Mouse (Mus musculus) macrophage (primary cell): Measurements from ENCODE around the gene Chmp3. TPM values are rescaled to one million over a fixed set of nuclear protein-coding genes. Genes with fewer than 3 reads are reported as not detected.
A peak's percentile ranks its signal among the peaks of the same experiment; 100 is the strongest.

ENCODE experiments used
- H3K27ac ChIP-seq: fragments of 350-480 bp; formaldehyde crosslinking; 2 replicates; pipeline ENCODE4 v1.9.0; 2021
- H3K36me3 ChIP-seq: fragments of 350-480 bp; formaldehyde crosslinking; 2 replicates; pipeline ENCODE4 v1.9.0; 2021; ENCODE audit errors: inconsistent target
- H3K4me3 ChIP-seq: fragments of 350-480 bp; formaldehyde crosslinking; 2 replicates; pipeline ENCODE4 v1.9.0; 2021; ENCODE audit errors: inconsistent target
- H3K79me2 ChIP-seq: fragments of 350-480 bp; formaldehyde crosslinking; 2 replicates; pipeline ENCODE4 v1.9.0; 2021; ENCODE audit errors: inconsistent target
- WGBS: methylation state at CpG from one replicate; pipeline ENCODE4 v1.1.7; 2026; ENCODE audit warnings: inconsistent platforms; ENCODE audit not compliant: missing documents; 5-methylcytosine and 5-hydroxymethylcytosine counted together
- polyA plus RNA-seq: library from polyadenylated mRNA; stranded (reverse); fragments of 250-400 nt; gene quantifications from 3 replicates; pipeline ENCODE4 v1.2.4, GENCODE M21; 2018; ENCODE audit warnings: inconsistent platforms

The Chmp3 gene
- polyA plus RNA-seq, 1 experiment from 2014 or later: 245 TPM

GRCm38 (mm10) chr6:71627325-71627724 is 83.7 kb downstream of the Chmp3 start:
- Histone ChIP-seq H3K79me2 (peaks cover 53% of the 10 kb centered on the region), H3K27ac (no peak overlapping the region), H3K4me3 (no peak overlapping the region), H3K36me3 (peaks cover 39% of the 10 kb centered on the region)

GRCm38 (mm10) chr6:71631196-71631595 is 87.6 kb downstream of the Chmp3 start:
- 27% methylated on average over 2 of the region's 2 CpGs for WGBS
- H3K36me3 ChIP-seq: peaks cover 11% of the 10 kb centered on the region; the same call in 1 of the 2 replicates
- no peak overlapping the region for H3K27ac ChIP-seq
- peak overlapping the region; percentile 78 for H3K4me3 ChIP-seq
- peaks cover 53% of the 10 kb centered on the region for H3K79me2 ChIP-seq

DNA sequence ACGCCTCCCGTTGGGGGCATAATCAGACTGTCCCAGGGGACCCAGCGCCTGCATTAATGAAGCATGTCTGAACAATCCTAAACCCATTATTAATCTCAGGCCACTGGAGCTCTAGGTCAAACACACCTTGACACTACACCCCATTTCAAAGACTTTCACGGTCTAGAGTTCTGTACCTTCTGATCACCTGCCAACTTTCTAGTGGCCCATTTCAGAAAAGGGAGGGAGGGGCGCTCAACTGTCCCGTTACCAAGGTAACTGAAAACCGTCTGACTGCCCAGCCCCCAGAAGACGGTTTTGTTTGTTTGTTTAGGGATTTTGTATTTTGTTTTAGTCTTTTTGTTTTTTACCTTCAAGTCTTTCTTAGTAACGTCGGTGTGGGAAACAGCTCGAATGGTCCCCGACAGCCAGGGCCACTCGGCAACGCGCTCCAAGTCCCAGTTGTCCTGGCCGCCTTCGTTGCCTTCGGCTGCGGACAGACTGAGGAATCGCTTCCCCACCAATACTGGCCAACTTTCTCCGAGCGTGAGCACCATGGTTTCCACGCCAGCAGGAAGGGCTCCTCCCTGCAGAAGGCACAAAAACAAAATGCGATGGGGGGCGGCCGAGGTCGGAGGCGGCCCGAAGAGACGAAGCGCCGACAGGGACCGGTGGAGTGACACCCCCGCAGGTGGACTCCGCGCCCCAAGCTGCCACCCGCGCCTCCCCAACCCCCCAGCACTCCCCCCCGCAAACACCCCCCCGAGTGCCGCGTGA is 88.3 kb downstream of the Chmp3 start:
- peaks cover 47% of the 10 kb centered on the region for H3K79me2 ChIP-seq
- 8% methylated on average over 35 of the region's 42 CpGs for WGBS
- peak overlapping the region; percentile 78 for H3K4me3 ChIP-seq

More for the DNA sequence above, 88.3 kb downstream of the Chmp3 start:
- Histone ChIP-seq H3K36me3 (peaks cover 11% of the 10 kb centered on the region; the same call in 1 of the 2 replicates), H3K27ac (peak overlapping the region; percentile 59)

Other genes with a start within 250 kb of the Chmp3 start
- not detected in 3 replicates for gene Smyd1, start 221.6 kb upstream of the Chmp3 start, polyA plus RNA-seq
- 0.16 TPM in 1 of 3 replicates, not detected in the others for gene Cd8b1, start 221.0 kb upstream of the Chmp3 start, polyA plus RNA-seq
- 0.07 TPM in 1 of 3 replicates, not detected in the others for gene Cd8a, start 170.4 kb upstream of the Chmp3 start, polyA plus RNA-seq
- gene Rmnd5a, start 103.2 kb upstream of the Chmp3 start, polyA plus RNA-seq: 23.9 to 46.7 TPM (median 39.1 TPM) in 3 replicates
- gene Rnf103, start 49.9 kb upstream of the Chmp3 start, polyA plus RNA-seq: 26.5 to 29.9 TPM (median 26.5 TPM) in 3 replicates
- gene Kdm3a, start 89.2 kb downstream of the Chmp3 start, polyA plus RNA-seq: 19.4 to 30.0 TPM (median 25.2 TPM) in 3 replicates
- gene Reep1, start 163.8 kb downstream of the Chmp3 start, polyA plus RNA-seq: not detected in 3 replicates